Mouse (Mus musculus) small intestine, adult 2 months (tissue): ENCODE measurements around the gene Rad54l. TPM values are rescaled to one million over a fixed set of nuclear protein-coding genes. Genes with fewer than 3 reads are reported as not detected.

Experiments used
- H3K27ac ChIP-seq: fragments of 200-500 bp; 2 replicates; pipeline ENCODE4 v1.5.1; 2012; ENCODE audit warnings: low read depth, low read length, control low read depth, inconsistent platforms; ENCODE audit not compliant: insufficient read depth
- H3K27me3 ChIP-seq: fragments of 200-500 bp; 2 replicates; pipeline ENCODE4 v1.6.1; 2012; ENCODE audit warnings: mild to moderate bottlenecking, moderate library complexity, low read length, inconsistent platforms; ENCODE audit not compliant: control insufficient read depth, insufficient read depth
- H3K36me3 ChIP-seq: fragments of 200-500 bp; 2 replicates; pipeline ENCODE4 v1.6.1; 2012; ENCODE audit warnings: mild to moderate bottlenecking, low read length, control low read depth, inconsistent platforms; ENCODE audit not compliant: control insufficient read depth, insufficient read depth
- H3K4me1 ChIP-seq: fragments of 200-500 bp; 2 replicates; pipeline ENCODE4 v1.6.1; 2012; ENCODE audit warnings: low read length, inconsistent platforms, mixed read lengths; ENCODE audit not compliant: control insufficient read depth, insufficient read depth, insufficient read length
- H3K4me3 ChIP-seq: fragments of 200-500 bp; 2 replicates; pipeline ENCODE4 v1.5.1; 2012; ENCODE audit warnings: low read depth, mild to moderate bottlenecking, control low read depth, inconsistent platforms, low read length, moderate library complexity
- CTCF ChIP-seq: fragments of 200-500 bp; IDR thresholded peaks from 2 replicates; pipeline ENCODE4 v1.5.1; 2012; ENCODE audit warnings: low read depth, mild to moderate bottlenecking, control low read depth, inconsistent platforms, low read length, moderate library complexity, mixed read lengths; ENCODE audit not compliant: insufficient replicate concordance, insufficient read length; ENCODE audit errors: extremely low read depth
- POLR2A ChIP-seq: fragments of 200-500 bp; IDR thresholded peaks from 2 replicates; pipeline ENCODE4 v1.6.1; 2012; ENCODE audit warnings: low read depth, mild to moderate bottlenecking, control low read depth, inconsistent platforms, low read length, moderate library complexity
- WGBS: fragments of 180-500 bp; shearing (Covaris S2); methylation state at CpG from one replicate; pipeline ENCODE4 v1.1.7; 2018; 5-methylcytosine and 5-hydroxymethylcytosine counted together
- polyA plus RNA-seq: library from polyadenylated mRNA; depleted of rRNA; stranded (reverse); fragments of >200 nt; gene quantifications from 2 replicates; pipeline ENCODE4 v1.2.3, GENCODE M21; 2012; rRNA removed

The Rad54l gene
- polyA plus RNA-seq, 1 experiment, result 1.5 TPM

- TF ChIP-seq POLR2A (no peak), CTCF (no peak)
- peaks cover 5% of the 10 kb centered on the region; the same call in 1 of the 2 replicates for H3K4me1 ChIP-seq
- peaks cover 11% of the 10 kb centered on the region for H3K36me3 ChIP-seq
- no peak overlapping the region for H3K4me3 ChIP-seq
- H3K27ac ChIP-seq, result no peak overlapping the region
- H3K27me3 ChIP-seq, result no peaks in the 10 kb centered on the region
- 65% methylated on average over 3 of the region's 3 CpGs for WGBS
Observed at GRCm38 (mm10) chr4:116049211-116049610, 74.3 kb downstream of the Rad54l start.

GRCm38 (mm10) chr4:116048130-116048920 is 75.2 kb downstream of the Rad54l start:
- Histone ChIP-seq H3K36me3 (peaks cover 17% of the 10 kb centered on the region), H3K4me1 (peaks cover 5% of the 10 kb centered on the region; the same call in 1 of the 2 replicates), H3K27ac (no peak overlapping the region), H3K4me3 (no peak overlapping the region), H3K27me3 (no peaks in the 10 kb centered on the region)
- WGBS, result 70% methylated on average over 7 of the region's 7 CpGs
- TF ChIP-seq CTCF (no peak), POLR2A (no peak)

DNA sequence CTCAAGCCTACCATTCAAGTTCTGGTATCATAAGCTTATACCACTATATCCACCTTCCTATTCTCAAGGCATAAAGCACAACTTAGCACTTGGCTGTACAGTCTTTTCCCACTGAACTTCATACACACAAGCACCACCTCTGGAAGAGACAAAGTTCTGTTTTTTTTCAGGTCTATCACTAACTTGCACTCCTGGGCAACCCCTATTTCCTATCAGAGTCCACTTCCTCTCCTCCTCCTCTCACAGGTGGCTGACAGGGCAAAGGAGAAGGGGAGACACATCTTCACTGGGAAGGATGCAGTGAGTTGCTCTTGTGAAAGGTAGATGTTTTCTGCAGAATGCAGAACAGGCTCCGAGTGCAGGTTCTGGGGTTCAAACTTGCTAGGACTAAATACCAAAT is 75.8 kb downstream of the Rad54l start:
- TF ChIP-seq POLR2A (no peak), CTCF (no peak)
- 94% methylated on average over 1 of the region's 1 CpGs for WGBS

DNA sequence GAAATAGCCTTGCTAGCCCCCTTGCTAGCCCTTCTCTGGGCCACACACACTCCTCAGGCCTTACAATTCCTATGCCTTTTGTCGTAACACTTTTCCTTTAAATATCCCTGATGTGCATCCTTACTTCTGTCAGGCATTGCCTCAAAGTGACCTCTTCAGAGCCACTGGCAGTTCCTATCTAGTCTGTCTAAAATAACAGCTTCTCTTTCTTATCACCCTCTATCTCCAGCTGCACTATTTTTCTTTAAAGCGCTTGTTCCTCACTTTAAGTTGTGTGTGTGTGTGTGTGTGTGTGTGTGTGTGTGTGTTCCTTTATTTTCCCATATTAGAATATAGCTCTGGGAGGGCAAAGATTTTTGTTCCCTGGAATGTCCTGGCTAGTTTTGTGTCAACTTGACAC is 76.9 kb downstream of the Rad54l start:
- 95% methylated on average over 2 of the region's 2 CpGs for WGBS
- H3K4me3 ChIP-seq, result no peak overlapping the region
- TF ChIP-seq CTCF, result no peak
- no peak for TF ChIP-seq POLR2A
- no peak overlapping the region for H3K27ac ChIP-seq
- H3K4me1 ChIP-seq, result peaks cover 5% of the 10 kb centered on the region; the same call in 1 of the 2 replicates
- no peaks in the 10 kb centered on the region for H3K27me3 ChIP-seq
- peaks cover 25% of the 10 kb centered on the region for H3K36me3 ChIP-seq

More for the DNA sequence above, 75.8 kb downstream of the Rad54l start:
- Histone ChIP-seq H3K27ac (no peak overlapping the region), H3K36me3 (peaks cover 23% of the 10 kb centered on the region), H3K4me3 (no peak overlapping the region), H3K27me3 (no peaks in the 10 kb centered on the region), H3K4me1 (peaks cover 5% of the 10 kb centered on the region; the same call in 1 of the 2 replicates)

Other genes with a start within 250 kb of the Rad54l start
- gene Kncn, start 239.3 kb downstream of the Rad54l start, polyA plus RNA-seq, result not detected in 2 replicates
- not detected in 2 replicates for gene 6430628N08Rik, start 233.0 kb downstream of the Rad54l start, polyA plus RNA-seq
- not detected in 2 replicates for gene Dmbx1, start 183.8 kb downstream of the Rad54l start, polyA plus RNA-seq
- 57.9 and 89.2 TPM in 2 replicates for gene Faah, start 105.8 kb downstream of the Rad54l start, polyA plus RNA-seq
- gene Nsun4, start 69.8 kb downstream of the Rad54l start, polyA plus RNA-seq, result 2.7 and 3.7 TPM in 2 replicates
- gene Uqcrh, start 48.6 kb downstream of the Rad54l start, polyA plus RNA-seq, result 45.6 and 60.5 TPM in 2 replicates
- gene Lrrc41, start 48.4 kb downstream of the Rad54l start, polyA plus RNA-seq, result 43.2 and 64.7 TPM in 2 replicates
- gene Pomgnt1, start 150 bp upstream of the Rad54l start, polyA plus RNA-seq, result 8.3 and 10.5 TPM in 2 replicates
- gene Lurap1, start 27.6 kb upstream of the Rad54l start, polyA plus RNA-seq, result 0.85 and 1.4 TPM in 2 replicates
- 30.5 and 34.8 TPM in 2 replicates for gene Tspan1, start 43.9 kb upstream of the Rad54l start, polyA plus RNA-seq
- gene 1700042G07Rik, start 49.7 kb upstream of the Rad54l start, polyA plus RNA-seq, result not detected in 2 replicates
- gene Gm49337, start 49.7 kb upstream of the Rad54l start, polyA plus RNA-seq, result not detected in 2 replicates
- gene Pik3r3, start 97.9 kb upstream of the Rad54l start, polyA plus RNA-seq, result 1.8 and 2.7 TPM in 2 replicates